Mouse (Mus musculus) neural tube, embryonic 13.5 days (tissue): ENCODE results near the gene Adgrb2. TPM values are rescaled to one million over a fixed set of nuclear protein-coding genes. Genes with fewer than 3 reads are reported as not detected.

Source experiments
- ATAC-seq: fragments of 200-750 bp; cut with Nextera tagmentation; 2 replicates; pipeline ENCODE4 v1.8.0; 2017; ENCODE audit warnings: low read depth, mild to moderate bottlenecking, moderate TSS enrichment, moderate library complexity
- H3K27ac ChIP-seq: fragments of 300-500 bp; sonication (generic); replicated peaks from 2 replicates; pipeline ENCODE4 v1.5.1; 2015; ENCODE audit warnings: moderate library complexity, mild to moderate bottlenecking, inconsistent platforms
- H3K27me3 ChIP-seq: fragments of 300-500 bp; sonication (generic); 2 replicates; pipeline ENCODE4 v1.6.1; 2015; ENCODE audit warnings: mild to moderate bottlenecking, inconsistent platforms
- H3K36me3 ChIP-seq: fragments of 300-500 bp; sonication (generic); 2 replicates; pipeline ENCODE4 v1.6.1; 2015; ENCODE audit warnings: mild to moderate bottlenecking, inconsistent platforms
- H3K4me1 ChIP-seq: fragments of 300-500 bp; sonication (generic); replicated peaks from 2 replicates; pipeline ENCODE4 v1.6.1; 2015; ENCODE audit warnings: inconsistent platforms
- H3K4me2 ChIP-seq: fragments of 300-500 bp; sonication (generic); 2 replicates; pipeline ENCODE4 v1.6.1; 2015; ENCODE audit warnings: inconsistent platforms, mild to moderate bottlenecking, moderate library complexity
- H3K4me3 ChIP-seq: fragments of 300-500 bp; sonication (generic); 2 replicates; pipeline ENCODE4 v1.5.1; 2015; ENCODE audit warnings: mild to moderate bottlenecking, inconsistent platforms
- H3K9ac ChIP-seq: fragments of 300-500 bp; sonication (generic); 2 replicates; pipeline ENCODE4 v1.6.1; 2015; ENCODE audit warnings: moderate library complexity, mild to moderate bottlenecking, inconsistent platforms
- H3K9me3 ChIP-seq: fragments of 300-500 bp; sonication (generic); 2 replicates; pipeline ENCODE4 v1.6.1; 2016; ENCODE audit warnings: inconsistent platforms
- WGBS: fragments of 180-500 bp; shearing (Covaris S2); methylation state at CpG from one replicate; pipeline ENCODE4 v1.1.7; 2015; 5-methylcytosine and 5-hydroxymethylcytosine counted together
- polyA plus RNA-seq: library from polyadenylated mRNA; unstranded; fragments of >200 nt; fragmentation: Nextera tagmentation; extraction: Ambion mirVana; gene quantifications from 2 replicates; pipeline ENCODE4 v1.2.1, GENCODE M21; 2015

Gene Adgrb2
- polyA plus RNA-seq, 1 experiment from 2014 or later = 9.3 TPM

DNA sequence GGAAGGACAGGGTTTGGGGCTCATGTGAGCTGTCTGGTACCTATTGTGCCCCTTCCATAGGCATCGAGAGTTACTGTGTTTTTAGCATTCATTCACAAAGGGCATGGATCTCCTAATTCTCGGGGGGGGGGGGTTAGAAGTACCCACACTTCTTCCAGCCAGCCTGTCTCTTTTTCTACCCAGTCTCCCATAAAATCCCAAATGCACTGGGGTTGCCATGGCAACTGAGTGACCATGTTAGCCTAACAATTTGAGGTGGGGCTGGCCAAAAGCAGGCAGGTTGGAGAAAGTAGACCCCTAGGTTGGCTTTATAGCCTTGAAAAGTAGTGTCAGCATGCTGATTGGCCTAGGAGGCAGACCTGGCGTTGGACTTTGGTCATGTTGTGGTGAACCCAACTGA, 71.8 kb downstream of the Adgrb2 start:
- H3K36me3 ChIP-seq = no peaks in the 10 kb centered on the region
- H3K9me3 ChIP-seq = no peaks in the 10 kb centered on the region
- H3K4me3 ChIP-seq = no peak overlapping the region
- H3K4me2 ChIP-seq = no peak overlapping the region
- H3K4me1 ChIP-seq = peaks cover 33% of the 10 kb centered on the region
- ATAC-seq = no peak
- H3K27ac ChIP-seq = peak overlapping the region; percentile 68
- no peak overlapping the region for H3K9ac ChIP-seq
- no peaks in the 10 kb centered on the region for H3K27me3 ChIP-seq
- 35% methylated on average over 3 of the region's 3 CpGs for WGBS

DNA sequence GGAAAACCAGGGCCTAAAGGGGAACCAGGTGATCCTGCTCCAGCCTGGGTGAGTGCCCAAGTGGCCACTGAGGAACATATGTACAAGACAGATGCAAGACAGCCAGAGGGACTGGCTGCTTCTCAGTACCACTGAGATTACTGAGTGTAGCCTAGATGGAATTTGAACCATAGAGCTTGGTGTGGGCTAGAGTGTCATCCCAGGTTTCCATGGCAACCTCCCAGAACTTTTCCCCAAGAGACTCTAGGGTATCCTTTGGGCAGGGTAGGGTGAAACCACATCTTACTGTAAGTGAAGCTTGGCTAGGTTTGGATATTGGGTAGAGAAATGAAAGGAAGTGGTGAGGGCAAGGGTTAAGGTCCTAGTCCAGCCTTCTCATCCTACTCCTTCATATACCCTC, 76.3 kb downstream of the Adgrb2 start:
- no peaks in the 10 kb centered on the region for H3K36me3 ChIP-seq
- no peak overlapping the region for H3K4me2 ChIP-seq
- no peaks in the 10 kb centered on the region for H3K27me3 ChIP-seq
- H3K4me1 ChIP-seq = peaks cover 12% of the 10 kb centered on the region
- H3K9ac ChIP-seq = no peak overlapping the region
- H3K27ac ChIP-seq = no peak overlapping the region
- H3K4me3 ChIP-seq = no peak overlapping the region
- ATAC-seq = no peak
- no peaks in the 10 kb centered on the region for H3K9me3 ChIP-seq

DNA sequence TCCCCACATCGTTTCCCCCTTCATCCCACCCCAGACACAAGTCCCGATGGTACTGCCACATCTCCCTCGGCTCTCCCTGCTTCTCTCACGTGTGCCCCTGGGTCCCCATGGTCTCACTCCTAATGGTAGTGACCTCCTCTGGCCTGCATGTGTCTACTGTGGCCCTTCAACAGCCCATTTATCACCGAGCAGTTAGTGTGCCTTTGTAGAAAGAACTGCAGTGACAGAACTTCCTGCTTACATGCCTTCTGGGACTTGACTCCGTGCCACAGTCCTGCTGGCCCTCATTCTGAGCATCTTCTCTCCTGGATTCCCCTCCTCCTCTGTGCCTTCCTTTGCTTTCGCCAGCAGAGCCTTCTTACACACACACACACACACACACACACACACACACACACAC, 78.5 kb downstream of the Adgrb2 start:
- Histone ChIP-seq H3K9me3 (no peaks in the 10 kb centered on the region), H3K4me3 (no peak overlapping the region), H3K27ac (no peak overlapping the region), H3K36me3 (no peaks in the 10 kb centered on the region), H3K4me2 (no peak overlapping the region), H3K9ac (no peak overlapping the region), H3K4me1 (no peaks in the 10 kb centered on the region), H3K27me3 (no peaks in the 10 kb centered on the region)
- WGBS = 65% methylated on average over 6 of the region's 7 CpGs
- no peak for ATAC-seq

DNA sequence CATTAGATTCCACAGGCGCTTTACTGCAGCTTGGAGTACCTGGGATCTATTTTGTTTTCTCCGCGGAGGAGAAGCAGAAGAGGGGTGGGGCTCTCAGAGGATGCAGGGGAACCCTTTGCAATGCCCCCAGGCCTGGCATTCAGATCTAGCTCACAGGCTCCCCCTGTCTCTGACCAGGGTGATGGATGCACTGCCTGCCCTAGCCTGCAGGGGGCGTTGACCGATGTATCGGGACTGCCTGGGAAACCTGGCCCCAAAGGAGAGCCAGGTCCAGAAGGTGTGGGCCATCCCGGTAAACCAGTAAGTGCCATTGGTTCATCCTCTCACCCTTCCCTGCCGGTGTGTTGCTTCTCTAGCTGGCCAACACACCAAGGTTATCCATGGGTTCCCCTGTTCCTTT, 82.1 kb downstream of the Adgrb2 start:
- no peaks in the 10 kb centered on the region for H3K9me3 ChIP-seq
- H3K4me1 ChIP-seq = no peaks in the 10 kb centered on the region
- 13% methylated on average over 8 of the region's 8 CpGs for WGBS
- H3K36me3 ChIP-seq = no peaks in the 10 kb centered on the region
- H3K4me2 ChIP-seq = no peak overlapping the region
- no peak overlapping the region for H3K4me3 ChIP-seq
- no peaks in the 10 kb centered on the region for H3K27me3 ChIP-seq
- H3K9ac ChIP-seq = no peak overlapping the region
- H3K27ac ChIP-seq = no peak overlapping the region
- no peak for ATAC-seq

DNA sequence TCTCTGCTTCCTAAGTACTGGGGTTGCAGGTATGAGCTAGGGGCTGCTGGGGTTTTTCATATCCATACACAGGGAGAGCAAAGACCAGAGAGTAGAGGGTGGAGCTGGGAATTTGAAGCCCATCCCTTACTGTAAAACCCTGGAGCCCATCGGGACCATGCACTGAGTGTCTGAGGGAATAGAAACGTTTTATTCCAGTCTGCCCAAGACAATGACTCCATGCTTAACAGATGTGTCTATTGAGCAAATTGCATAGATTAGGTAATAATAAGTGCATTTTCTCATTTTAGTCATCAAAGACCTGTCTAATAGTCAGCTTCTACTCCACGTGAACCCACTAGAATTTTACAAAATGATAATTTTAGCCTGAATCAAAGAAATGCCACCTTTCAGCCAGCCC, 85.9 kb downstream of the Adgrb2 start:
- peaks cover 10% of the 10 kb centered on the region for H3K4me1 ChIP-seq
- H3K4me2 ChIP-seq = no peak overlapping the region
- no peaks in the 10 kb centered on the region for H3K9me3 ChIP-seq
- no peaks in the 10 kb centered on the region for H3K36me3 ChIP-seq
- no peaks in the 10 kb centered on the region for H3K27me3 ChIP-seq
- WGBS = 59% methylated on average over 3 of the region's 3 CpGs
- no peak overlapping the region for H3K27ac ChIP-seq
- H3K9ac ChIP-seq = no peak overlapping the region
- no peak for ATAC-seq
- no peak overlapping the region for H3K4me3 ChIP-seq

DNA sequence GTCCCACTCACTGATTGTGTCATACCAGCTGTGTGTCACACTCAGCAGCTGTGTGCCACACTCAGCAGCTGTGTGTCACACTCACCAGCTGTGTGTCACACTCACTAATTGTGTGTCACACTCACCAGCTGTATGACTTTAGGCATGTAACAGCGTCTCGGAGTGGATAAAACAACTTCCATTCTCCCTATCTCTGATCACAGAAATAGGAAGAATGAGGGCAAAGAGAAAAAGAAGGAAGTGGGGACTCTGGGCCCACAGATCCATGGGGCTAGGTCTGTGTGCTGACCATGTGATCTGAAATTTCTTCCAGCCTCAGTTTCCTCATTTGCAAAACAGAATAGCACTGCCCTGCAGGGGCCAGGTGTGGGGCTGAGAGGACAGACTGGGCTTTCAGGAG, 87.1 kb downstream of the Adgrb2 start:
- ATAC-seq = no peak
- 90% methylated on average over 2 of the region's 2 CpGs for WGBS
- no peak overlapping the region for H3K4me3 ChIP-seq
- H3K36me3 ChIP-seq = no peaks in the 10 kb centered on the region
- H3K27ac ChIP-seq = no peak overlapping the region
- H3K9me3 ChIP-seq = no peaks in the 10 kb centered on the region
- peaks cover 21% of the 10 kb centered on the region for H3K4me1 ChIP-seq
- H3K4me2 ChIP-seq = no peak overlapping the region
- H3K27me3 ChIP-seq = peaks cover 5% of the 10 kb centered on the region; the same call in 1 of the 2 replicates
- H3K9ac ChIP-seq = no peak overlapping the region

Other genes starting within 250 kb of the Adgrb2 start
- 150 and 165 TPM in 2 replicates for gene Khdrbs1, start 242.6 kb upstream of the Adgrb2 start, polyA plus RNA-seq
- gene Ptp4a2, start 173.7 kb upstream of the Adgrb2 start, polyA plus RNA-seq = 288 and 293 TPM in 2 replicates
- not detected in 2 replicates for gene Spocd1, start 55.6 kb upstream of the Adgrb2 start, polyA plus RNA-seq
- gene Col16a1, start 63.0 kb downstream of the Adgrb2 start, polyA plus RNA-seq = 11.9 and 14.7 TPM in 2 replicates
- 61.8 and 62.9 TPM in 2 replicates for gene Pef1, start 117.7 kb downstream of the Adgrb2 start, polyA plus RNA-seq
- gene Hcrtr1, start 154.5 kb downstream of the Adgrb2 start, polyA plus RNA-seq = 0.39 and 0.71 TPM in 2 replicates
- gene Tinagl1, start 190.3 kb downstream of the Adgrb2 start, polyA plus RNA-seq = 4.2 and 6.7 TPM in 2 replicates
- not detected in 2 replicates for gene Gm853, start 237.5 kb downstream of the Adgrb2 start, polyA plus RNA-seq